Mouse (Mus musculus) intestine, postnatal 0 days (tissue): ENCODE results near the gene Rps27l. TPM values are rescaled to one million over a fixed set of nuclear protein-coding genes. Genes with fewer than 3 reads are reported as not detected.

Experiments used
- ATAC-seq: fragments of 200-750 bp; cut with Nextera tagmentation; 2 replicates; pipeline ENCODE4 v1.8.0; 2017; ENCODE audit warnings: mild to moderate bottlenecking, moderate TSS enrichment, moderate library complexity
- H3K27ac ChIP-seq: fragments of 300-500 bp; sonication (generic); 2 replicates; pipeline ENCODE4 v1.5.1; 2014; ENCODE audit warnings: mild to moderate bottlenecking, low read depth, low read length, moderate library complexity
- H3K27me3 ChIP-seq: fragments of 300-500 bp; sonication (generic); replicated peaks from 2 replicates; pipeline ENCODE4 v1.6.1; 2014; ENCODE audit warnings: low read length, mixed read lengths; ENCODE audit not compliant: control insufficient read depth, insufficient read depth
- H3K36me3 ChIP-seq: fragments of 300-500 bp; sonication (generic); 2 replicates; pipeline ENCODE4 v1.6.1; 2014; ENCODE audit warnings: mild to moderate bottlenecking, moderate library complexity; ENCODE audit not compliant: control insufficient read depth, insufficient read depth
- H3K4me1 ChIP-seq: fragments of 300-500 bp; sonication (generic); replicated peaks from 2 replicates; pipeline ENCODE4 v1.6.1; 2014; ENCODE audit warnings: antibody characterized with exemption, low read length, mixed read lengths; ENCODE audit not compliant: control insufficient read depth, insufficient read depth
- H3K4me2 ChIP-seq: fragments of 300-500 bp; sonication (generic); replicated peaks from 2 replicates; pipeline ENCODE4 v1.6.1; 2014; ENCODE audit warnings: low read depth, mild to moderate bottlenecking, moderate library complexity
- H3K4me3 ChIP-seq: fragments of 300-500 bp; sonication (generic); 2 replicates; pipeline ENCODE4 v1.5.1; 2014; ENCODE audit warnings: low read depth, low read length
- H3K9ac ChIP-seq: fragments of 300-500 bp; sonication (generic); 2 replicates; pipeline ENCODE4 v1.6.1; 2014; ENCODE audit warnings: mild to moderate bottlenecking, low read depth, low read length
- H3K9me3 ChIP-seq: fragments of 300-500 bp; sonication (generic); 2 replicates; pipeline ENCODE4 v1.6.1; 2016; ENCODE audit warnings: mixed run types; ENCODE audit not compliant: control insufficient read depth
- CTCF ChIP-seq: sonication (generic); IDR thresholded peaks from 2 replicates; pipeline ENCODE4 v1.5.1; 2016; ENCODE audit warnings: low read depth, mild to moderate bottlenecking, control low read depth, antibody characterized with exemption, moderate library complexity
- WGBS: fragments of 180-500 bp; shearing (Covaris S2); extraction: QIAGEN DNeasy Blood & Tissue Kit; methylation state at CpG from one replicate; pipeline ENCODE4 v1.1.7; 2014; 5-methylcytosine and 5-hydroxymethylcytosine counted together
- polyA plus RNA-seq: library from polyadenylated mRNA; unstranded; fragments of >200 nt; fragmentation: Nextera tagmentation; extraction: Ambion mirVana; gene quantifications from 2 replicates; pipeline ENCODE4 v1.2.1, GENCODE M21; 2015

Gene Rps27l
- polyA plus RNA-seq: 712 and 778 TPM in 2 replicates

DNA sequence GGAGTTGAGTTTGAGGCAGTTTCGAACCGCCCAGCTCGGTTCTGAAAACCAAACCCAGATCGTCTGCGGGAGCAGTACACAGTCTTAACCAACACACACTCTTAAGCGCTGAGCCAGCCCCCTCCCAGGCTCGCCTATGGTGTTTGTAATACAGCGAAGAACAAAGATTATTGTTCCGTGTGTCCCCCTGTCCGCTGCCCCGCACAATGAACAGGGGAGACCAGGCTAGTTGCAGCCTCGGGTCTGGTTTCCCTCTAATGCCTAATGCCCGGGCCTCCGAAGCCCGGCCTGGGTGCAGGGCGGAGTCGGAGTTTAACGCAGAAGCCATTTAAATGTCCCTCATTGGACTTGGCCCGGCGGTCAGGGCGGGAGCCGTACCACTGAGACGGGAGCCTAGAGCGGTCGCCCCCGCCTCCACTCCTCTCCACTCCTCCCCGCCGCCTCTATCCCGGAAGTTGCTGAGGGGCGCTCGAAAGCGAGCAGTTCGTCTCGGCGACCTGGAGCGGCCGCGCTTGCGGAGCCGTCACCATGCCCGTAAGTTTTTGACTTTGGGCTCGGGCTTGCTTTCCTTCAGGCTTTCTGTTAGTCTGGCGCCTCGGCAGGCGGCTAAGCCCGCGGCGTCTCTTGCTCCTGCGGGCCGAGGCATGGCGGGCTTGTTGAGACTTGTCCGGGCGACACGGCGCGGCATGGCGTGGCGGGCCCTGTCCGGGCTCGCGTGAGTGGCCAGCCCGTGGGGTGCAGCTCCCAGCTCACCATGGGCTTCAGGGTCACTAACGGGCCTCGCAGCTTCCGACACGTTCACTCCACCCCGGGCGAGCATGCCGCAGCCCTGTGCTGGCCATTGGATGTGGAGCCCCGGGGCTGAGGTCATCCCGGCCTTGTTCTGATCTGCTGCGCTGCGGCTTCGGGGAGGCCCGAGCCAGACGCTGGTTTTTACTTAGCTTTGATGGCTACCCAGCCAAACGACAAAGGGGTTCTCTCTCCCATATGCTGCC lies at the start of gene Rps27l:
Rps27l (plus strand) TSS at position 440 of the 995 bp plus-strand sequence.
- under 1% methylated on average over 77 of the region's 77 CpGs for WGBS
- no peak for TF ChIP-seq CTCF
- Histone ChIP-seq H3K9me3 (no peaks in the 10 kb centered on the region), H3K9ac (peak within 1 kb of the TSS; percentile 92), H3K27me3 (no peaks in the 10 kb centered on the region), H3K4me1 (0 out of 2 replicates have a peak, but pooled peaks cover 8% of the 10 kb centered on the region), H3K36me3 (peaks cover 6% of the 10 kb centered on the region; the same call in 1 of the 2 replicates), H3K27ac (peak within 1 kb of the TSS; percentile 94), H3K4me2 (peak within 1 kb of the TSS; percentile 79), H3K4me3 (peak within 1 kb of the TSS; percentile 92)
- peak; percentile 97 for ATAC-seq

DNA sequence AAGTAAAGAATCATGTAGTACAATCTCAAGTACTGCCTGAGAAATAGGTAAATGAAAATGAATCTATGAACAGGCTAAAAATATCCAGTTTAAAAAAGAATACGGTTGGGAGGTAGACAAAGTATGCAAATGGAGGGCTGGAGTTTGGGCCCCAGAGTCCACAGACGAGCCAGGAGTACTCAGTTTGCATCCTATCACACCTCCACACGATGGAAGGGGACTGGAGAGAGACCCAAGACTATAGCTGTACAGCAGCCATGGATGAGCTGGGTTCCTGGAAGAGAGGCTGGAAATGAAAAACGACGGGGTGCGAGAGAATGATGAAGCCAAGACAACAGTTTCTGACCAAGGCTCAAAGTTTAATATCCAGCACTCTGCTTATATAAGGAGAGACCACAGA lies 48.9 kb upstream of the Rps27l start:
- no peaks in the 10 kb centered on the region for H3K36me3 ChIP-seq
- no peak overlapping the region for H3K27ac ChIP-seq
- no peaks in the 10 kb centered on the region for H3K4me1 ChIP-seq
- no peak overlapping the region for H3K9ac ChIP-seq
- H3K9me3 ChIP-seq: no peaks in the 10 kb centered on the region
- H3K4me2 ChIP-seq: no peak overlapping the region
- no peak for TF ChIP-seq CTCF
- no peak for ATAC-seq
- no peaks in the 10 kb centered on the region for H3K27me3 ChIP-seq
- WGBS: 73% methylated on average over 6 of the region's 6 CpGs
- no peak overlapping the region for H3K4me3 ChIP-seq

DNA sequence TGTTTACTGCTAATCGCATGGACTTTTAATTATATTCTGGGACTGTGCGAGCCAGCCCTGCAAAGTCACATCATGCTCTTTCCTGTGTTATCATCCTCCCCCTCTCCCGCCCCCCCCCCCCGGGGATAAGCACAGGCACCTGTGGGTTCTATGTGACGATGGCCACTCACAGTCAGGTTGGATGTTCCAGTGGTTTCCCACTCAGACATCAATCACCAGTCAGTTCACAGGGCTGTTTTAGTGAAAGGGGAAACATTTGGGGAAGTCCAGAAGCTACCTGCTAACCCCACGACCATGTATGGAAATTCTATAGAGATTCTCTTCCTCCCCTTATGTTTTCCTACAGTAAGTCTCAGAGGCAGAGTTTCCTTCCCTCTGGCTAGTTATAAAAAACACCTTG lies 48.0 kb upstream of the Rps27l start:
- TF ChIP-seq CTCF: no peak
- H3K4me3 ChIP-seq: no peak overlapping the region
- no peak for ATAC-seq
- H3K4me1 ChIP-seq: no peaks in the 10 kb centered on the region
- no peak overlapping the region for H3K27ac ChIP-seq
- no peaks in the 10 kb centered on the region for H3K9me3 ChIP-seq
- no peak overlapping the region for H3K9ac ChIP-seq
- 75% methylated on average over 6 of the region's 6 CpGs for whole genome bisulfite sequencing
- no peak overlapping the region for H3K4me2 ChIP-seq
- no peaks in the 10 kb centered on the region for H3K36me3 ChIP-seq
- H3K27me3 ChIP-seq: no peaks in the 10 kb centered on the region

- no peaks in the 10 kb centered on the region for H3K4me1 ChIP-seq
- H3K9ac ChIP-seq: no peak overlapping the region
- no peaks in the 10 kb centered on the region for H3K9me3 ChIP-seq
- 51% methylated on average over 2 of the region's 2 CpGs for WGBS
- H3K4me2 ChIP-seq: no peak overlapping the region
- ATAC-seq: no peak
- no peak overlapping the region for H3K27ac ChIP-seq
- H3K36me3 ChIP-seq: no peaks in the 10 kb centered on the region
- H3K4me3 ChIP-seq: no peak overlapping the region
- no peak for TF ChIP-seq CTCF
- no peaks in the 10 kb centered on the region for H3K27me3 ChIP-seq
Observed at GRCm38 (mm10) chr9:66899072-66899471, 46.8 kb upstream of the Rps27l start.

DNA sequence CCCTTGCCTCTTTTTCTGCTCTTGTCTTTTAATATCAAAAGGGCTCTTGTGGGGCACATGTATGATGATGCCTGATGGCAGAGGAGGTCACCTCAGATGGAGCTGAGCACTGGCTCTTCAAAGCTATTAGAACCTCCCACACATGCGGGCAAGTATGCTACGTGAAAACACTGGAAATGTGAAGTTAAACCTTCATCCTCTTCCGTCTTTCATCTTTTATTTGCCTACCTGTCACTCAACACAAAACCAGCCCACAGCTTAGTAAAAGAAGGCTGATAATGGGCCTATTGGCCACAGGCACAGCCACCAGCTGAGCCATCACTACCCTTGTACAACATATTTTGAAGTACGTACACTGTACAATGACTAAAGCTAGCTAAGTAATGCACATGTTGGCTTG lies 46.4 kb upstream of the Rps27l start:
- Histone ChIP-seq H3K27me3 (no peaks in the 10 kb centered on the region), H3K4me3 (no peak overlapping the region), H3K27ac (no peak overlapping the region), H3K9ac (no peak overlapping the region), H3K4me1 (no peaks in the 10 kb centered on the region), H3K9me3 (no peaks in the 10 kb centered on the region), H3K4me2 (no peak overlapping the region), H3K36me3 (no peaks in the 10 kb centered on the region)
- TF ChIP-seq CTCF: no peak
- WGBS: 74% methylated on average over 4 of the region's 4 CpGs
- no peak for ATAC-seq

- H3K9ac ChIP-seq: no peak overlapping the region
- H3K4me1 ChIP-seq: no peaks in the 10 kb centered on the region
- H3K9me3 ChIP-seq: no peaks in the 10 kb centered on the region
- 71% methylated on average over 9 of the region's 9 CpGs for WGBS
- H3K27me3 ChIP-seq: no peaks in the 10 kb centered on the region
- no peak overlapping the region for H3K27ac ChIP-seq
- no peak overlapping the region for H3K4me2 ChIP-seq
- H3K36me3 ChIP-seq: peaks cover under 1% of the 10 kb centered on the region; the same call in 1 of the 2 replicates
- no peak for ATAC-seq
- no peak for TF ChIP-seq CTCF
- H3K4me3 ChIP-seq: no peak overlapping the region
Observed at GRCm38 (mm10) chr9:66905990-66906389, 39.9 kb upstream of the Rps27l start.
